Mouse (Mus musculus): ENCODE data around the gene Ada. TPM values are rescaled to one million over a fixed set of nuclear protein-coding genes. Genes with fewer than 3 reads are reported as not detected.

Gene Ada
- polyA plus RNA-seq, 1 experiment: 0.69 TPM

GRCm38 (mm10) chr2:163742656-163743055 lies 7.4 kb downstream of the Ada start:
- no peak for TF ChIP-seq CTCF (IDR thresholded peaks at IDR 0.05; ENCODE audit: extremely low read depth, insufficient read depth, low read length)
- TF ChIP-seq POLR2A (IDR thresholded peaks at IDR 0.05; ENCODE audit: extremely low read depth, insufficient read depth, low read length): no peak
- Histone ChIP-seq H3K4me3 (ENCODE audit: insufficient read depth, low read length) (no peak overlapping the region), H3K4me1 (ENCODE audit: control insufficient read depth, insufficient read depth, low read length) (no peaks in the 10 kb centered on the region), H3K27ac (ENCODE audit: insufficient read depth, low read length) (no peak overlapping the region)

- no peak for TF ChIP-seq POLR2A (IDR thresholded peaks at IDR 0.05; ENCODE audit: extremely low read depth, insufficient read depth, low read length)
- H3K4me3 ChIP-seq (ENCODE audit: insufficient read depth, low read length): no peak overlapping the region
- no peaks in the 10 kb centered on the region for H3K4me1 ChIP-seq (ENCODE audit: control insufficient read depth, insufficient read depth, low read length)
- no peak overlapping the region for H3K27ac ChIP-seq (ENCODE audit: insufficient read depth, low read length)
Observed at GRCm38 (mm10) chr2:163735980-163736379, 14.1 kb downstream of the Ada start.

- Histone ChIP-seq H3K4me3 (ENCODE audit: insufficient read depth, low read length) (no peak overlapping the region), H3K27ac (ENCODE audit: insufficient read depth, low read length) (no peak overlapping the region), H3K4me1 (ENCODE audit: control insufficient read depth, insufficient read depth, low read length) (no peaks in the 10 kb centered on the region)
- TF ChIP-seq CTCF (IDR thresholded peaks at IDR 0.05; ENCODE audit: extremely low read depth, insufficient read depth, low read length) (no peak), POLR2A (IDR thresholded peaks at IDR 0.05; ENCODE audit: extremely low read depth, insufficient read depth, low read length) (no peak)
Observed at GRCm38 (mm10) chr2:163735163-163735562, 14.9 kb downstream of the Ada start.

- TF ChIP-seq POLR2A (IDR thresholded peaks at IDR 0.05; ENCODE audit: extremely low read depth, insufficient read depth, low read length): no peak
- TF ChIP-seq CTCF (IDR thresholded peaks at IDR 0.05; ENCODE audit: extremely low read depth, insufficient read depth, low read length): no peak
- Histone ChIP-seq H3K4me3 (ENCODE audit: insufficient read depth, low read length) (no peak overlapping the region), H3K27ac (ENCODE audit: insufficient read depth, low read length) (no peak overlapping the region), H3K4me1 (ENCODE audit: control insufficient read depth, insufficient read depth, low read length) (no peaks in the 10 kb centered on the region)
Observed at GRCm38 (mm10) chr2:163732021-163732420, 18.0 kb downstream of the Ada start.

GRCm38 (mm10) chr2:163728300-163728699 lies 21.7 kb downstream of the Ada start:
- H3K4me3 ChIP-seq (ENCODE audit: insufficient read depth, low read length): no peak overlapping the region
- TF ChIP-seq POLR2A (IDR thresholded peaks at IDR 0.05; ENCODE audit: extremely low read depth, insufficient read depth, low read length) (no peak), CTCF (IDR thresholded peaks at IDR 0.05; ENCODE audit: extremely low read depth, insufficient read depth, low read length) (no peak)
- no peaks in the 10 kb centered on the region for H3K4me1 ChIP-seq (ENCODE audit: control insufficient read depth, insufficient read depth, low read length)
- no peak overlapping the region for H3K27ac ChIP-seq (ENCODE audit: insufficient read depth, low read length)

- Histone ChIP-seq H3K27ac (ENCODE audit: insufficient read depth, low read length) (no peak overlapping the region), H3K4me3 (ENCODE audit: insufficient read depth, low read length) (no peak overlapping the region), H3K4me1 (ENCODE audit: control insufficient read depth, insufficient read depth, low read length) (no peaks in the 10 kb centered on the region; the same call in 1 of the 2 replicates)
- no peak for TF ChIP-seq CTCF (IDR thresholded peaks at IDR 0.05; ENCODE audit: extremely low read depth, insufficient read depth, low read length)
- TF ChIP-seq POLR2A (IDR thresholded peaks at IDR 0.05; ENCODE audit: extremely low read depth, insufficient read depth, low read length): no peak
Observed at GRCm38 (mm10) chr2:163726766-163727393, 23.2 kb downstream of the Ada start.

- H3K27ac ChIP-seq (ENCODE audit: insufficient read depth, low read length): peak overlapping the region; percentile 49; the same call in 1 of the 2 replicates
- no peak for TF ChIP-seq POLR2A (IDR thresholded peaks at IDR 0.05; ENCODE audit: extremely low read depth, insufficient read depth, low read length)
- no peak for TF ChIP-seq CTCF (IDR thresholded peaks at IDR 0.05; ENCODE audit: extremely low read depth, insufficient read depth, low read length)
- H3K4me1 ChIP-seq (ENCODE audit: control insufficient read depth, insufficient read depth, low read length): peaks cover 4% of the 10 kb centered on the region
- H3K4me3 ChIP-seq (ENCODE audit: insufficient read depth, low read length): no peak overlapping the region
Observed at GRCm38 (mm10) chr2:163722550-163722949, 27.5 kb downstream of the Ada start.

GRCm38 (mm10) chr2:163719616-163720015 lies 30.4 kb downstream of the Ada start:
- Histone ChIP-seq H3K4me1 (ENCODE audit: control insufficient read depth, insufficient read depth, low read length) (peaks cover 5% of the 10 kb centered on the region), H3K4me3 (ENCODE audit: insufficient read depth, low read length) (no peak overlapping the region), H3K27ac (ENCODE audit: insufficient read depth, low read length) (no peak overlapping the region)
- TF ChIP-seq CTCF (IDR thresholded peaks at IDR 0.05; ENCODE audit: extremely low read depth, insufficient read depth, low read length) (no peak), POLR2A (IDR thresholded peaks at IDR 0.05; ENCODE audit: extremely low read depth, insufficient read depth, low read length) (no peak)

GRCm38 (mm10) chr2:163718951-163719603 lies 31.0 kb downstream of the Ada start:
- Histone ChIP-seq H3K27ac (ENCODE audit: insufficient read depth, low read length) (peak overlapping the region; percentile 11; the same call in 1 of the 2 replicates), H3K4me1 (ENCODE audit: control insufficient read depth, insufficient read depth, low read length) (peaks cover 5% of the 10 kb centered on the region), H3K4me3 (ENCODE audit: insufficient read depth, low read length) (no peak overlapping the region)
- peak; percentile 96 for TF ChIP-seq CTCF (IDR thresholded peaks at IDR 0.05; ENCODE audit: extremely low read depth, insufficient read depth, low read length)
- TF ChIP-seq POLR2A (IDR thresholded peaks at IDR 0.05; ENCODE audit: extremely low read depth, insufficient read depth, low read length): no peak

- H3K27ac ChIP-seq (ENCODE audit: insufficient read depth, low read length): peak overlapping the region; percentile 41
- H3K4me3 ChIP-seq (ENCODE audit: insufficient read depth, low read length): no peak overlapping the region
- TF ChIP-seq POLR2A (IDR thresholded peaks at IDR 0.05; ENCODE audit: extremely low read depth, insufficient read depth, low read length): no peak
- TF ChIP-seq CTCF (IDR thresholded peaks at IDR 0.05; ENCODE audit: extremely low read depth, insufficient read depth, low read length): no peak
- peaks cover 5% of the 10 kb centered on the region for H3K4me1 ChIP-seq (ENCODE audit: control insufficient read depth, insufficient read depth, low read length)
Observed at GRCm38 (mm10) chr2:163718526-163718925, 31.5 kb downstream of the Ada start.
